Mouse (Mus musculus) cerebellum, postnatal 14 days (tissue): ENCODE results near the gene Mgrn1.
A peak's percentile ranks its signal among the peaks of the same experiment; 100 is the strongest.

Experiments
- DNase-seq, 2 experiments: peaks; one replicate each; pipeline ENCODE4 v3.0.0; 2021; ENCODE audit warnings: mixed read lengths in 2 of 2

Gene Mgrn1

DNA sequence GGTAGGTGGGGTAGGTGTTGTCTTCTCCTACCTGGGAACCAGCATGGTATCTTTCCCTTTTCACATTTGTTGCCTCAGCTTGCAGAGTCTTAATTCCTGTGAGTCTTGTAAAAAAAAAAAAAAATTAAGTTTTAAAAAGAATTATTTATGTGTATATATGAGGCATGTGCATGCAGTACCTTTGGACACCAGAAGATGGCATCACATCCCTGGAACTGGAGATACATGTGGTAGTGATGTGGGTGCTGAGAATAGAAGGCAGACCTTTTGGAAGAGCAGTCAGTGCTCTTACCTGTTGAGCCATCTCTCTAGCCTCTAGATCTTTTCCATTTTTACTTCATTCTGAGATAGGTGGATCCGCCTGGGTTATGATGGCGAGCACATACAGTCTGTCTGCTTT, 23.7 kb downstream of the Mgrn1 start:
- peak in 1 of 2 experiments; percentile 53 for DNase-seq

- no peak for DNase-seq
These were observed 24.7 kb downstream of the Mgrn1 start for GRCm38 (mm10) chr16:4910758-4911157.

DNA sequence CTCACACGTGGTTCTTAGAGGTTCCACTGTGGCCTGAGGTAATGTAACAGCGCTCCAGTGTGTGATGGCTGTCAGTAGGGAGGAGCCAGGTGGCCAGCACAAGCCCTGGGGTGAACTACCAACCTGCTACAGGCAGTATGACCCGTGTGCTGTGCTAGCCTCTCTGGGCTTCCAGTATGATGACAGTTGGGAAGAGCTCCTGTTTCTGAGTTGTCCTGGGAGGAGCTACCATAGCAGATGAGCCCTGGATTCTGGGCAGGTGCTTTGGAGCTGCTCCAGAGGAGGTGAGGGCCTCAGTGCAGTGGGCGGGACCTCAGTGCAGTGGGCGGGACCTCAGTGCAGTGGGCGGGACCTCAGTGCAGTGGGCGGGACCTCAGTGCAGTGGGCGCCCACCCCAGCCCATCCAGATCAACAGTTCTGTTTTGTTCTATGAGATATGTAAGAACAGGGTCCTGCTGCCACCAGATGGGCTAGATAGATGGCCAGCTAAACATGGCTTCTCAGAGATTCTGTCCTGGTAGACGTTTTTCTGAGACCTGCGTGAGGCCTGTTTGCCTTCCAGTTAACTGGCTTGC, 26.1 kb downstream of the Mgrn1 start:
- no peak for DNase-seq

- DNase-seq = no peak
These were observed 27.1 kb downstream of the Mgrn1 start for GRCm38 (mm10) chr16:4912907-4913782.

DNA sequence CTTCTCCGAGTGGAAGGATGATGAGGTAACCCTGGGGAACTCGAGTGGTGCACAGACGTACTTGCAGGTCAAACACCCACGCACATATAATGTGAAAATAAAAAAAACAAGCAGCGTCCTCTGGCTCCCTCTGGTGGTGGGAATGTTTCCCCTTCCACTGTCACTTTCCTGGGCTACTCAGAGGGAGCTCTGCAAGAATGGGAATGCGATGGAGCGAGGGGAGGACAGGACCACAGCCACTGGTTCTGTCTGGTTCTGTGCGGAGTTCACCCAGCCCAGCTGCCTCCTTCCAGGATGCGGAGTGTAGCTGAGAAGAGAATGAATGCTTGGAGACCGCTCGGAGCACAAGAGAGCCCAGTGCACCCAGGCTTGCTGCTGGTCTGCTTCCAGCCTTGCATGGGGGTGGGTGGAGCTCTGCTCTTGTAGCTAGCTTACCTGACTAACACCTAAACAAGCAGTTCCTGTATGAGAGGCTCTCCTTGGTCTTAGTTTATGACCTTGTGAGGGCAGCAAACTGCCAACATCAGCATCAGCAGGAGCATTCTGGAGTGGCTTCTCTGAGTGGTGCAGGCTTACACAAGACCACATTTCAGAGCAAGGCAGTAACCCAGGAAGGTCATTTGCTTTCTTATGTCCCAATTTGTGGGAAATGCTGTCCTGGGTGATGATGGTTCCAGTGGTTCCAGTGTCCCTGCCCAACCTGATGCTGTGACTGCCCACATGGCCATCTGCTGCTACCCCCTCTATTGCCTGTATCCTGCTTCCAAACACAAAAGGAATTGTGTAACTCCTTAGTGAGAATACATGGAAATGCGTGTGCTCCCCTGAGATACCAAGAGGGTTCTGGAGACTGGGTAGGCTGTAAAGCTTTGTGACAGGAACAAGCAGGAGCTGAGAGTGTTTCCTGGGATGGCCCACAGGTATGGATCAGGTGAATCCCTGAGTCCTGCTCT, 28.0 kb downstream of the Mgrn1 start:
- peak; percentile 89 to 94 for DNase-seq

GRCm38 (mm10) chr16:4915931-4916330, 29.9 kb downstream of the Mgrn1 start:
- DNase-seq = no peak

- DNase-seq = no peak
These were observed 30.6 kb downstream of the Mgrn1 start for GRCm38 (mm10) chr16:4916608-4917007.

GRCm38 (mm10) chr16:4920556-4920955, 34.5 kb downstream of the Mgrn1 start:
- no peak for DNase-seq

- DNase-seq = no peak
These were observed 36.4 kb downstream of the Mgrn1 start for GRCm38 (mm10) chr16:4922481-4922880.

DNA sequence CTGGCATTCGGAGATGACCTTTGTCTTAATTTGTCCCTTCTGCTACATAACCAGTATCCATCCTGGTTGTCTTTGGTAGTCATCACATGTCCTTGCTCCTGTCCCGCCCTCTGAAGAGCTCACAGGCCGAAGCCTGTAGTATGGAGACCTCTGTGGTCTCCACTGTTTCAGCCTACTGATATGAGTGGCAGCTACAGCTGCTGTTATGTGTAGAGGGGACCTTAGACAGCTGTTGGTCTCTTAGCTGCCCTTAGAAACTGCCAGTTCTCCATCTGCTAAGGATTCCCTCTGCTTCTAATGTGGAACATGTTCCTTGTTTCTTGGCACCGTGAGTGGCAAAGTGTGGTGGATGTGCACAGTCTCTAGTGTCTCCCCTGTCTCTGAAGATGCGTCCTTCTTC, 37.9 kb downstream of the Mgrn1 start:
- no peak for DNase-seq

GRCm38 (mm10) chr16:4927967-4928366, 41.9 kb downstream of the Mgrn1 start:
- DNase-seq = no peak

DNA sequence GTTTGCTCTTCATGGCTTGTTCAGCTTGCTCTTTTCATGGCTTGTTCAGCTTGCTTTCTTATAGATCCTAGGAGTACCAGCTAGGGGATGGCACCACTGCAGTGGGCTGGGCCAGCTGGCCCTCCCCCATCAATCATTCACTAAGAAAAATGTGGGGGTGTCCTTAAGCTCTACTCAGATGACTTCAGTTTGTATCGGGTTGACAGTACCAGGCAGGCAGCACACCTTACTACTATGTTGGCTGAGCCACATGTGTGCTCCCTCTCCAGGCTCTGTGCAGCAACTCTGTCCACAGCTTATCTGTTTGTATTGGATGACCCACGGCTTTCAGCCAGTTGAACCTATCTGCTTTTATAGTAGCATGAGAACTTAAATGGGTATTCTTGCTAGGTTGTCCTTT, 42.4 kb downstream of the Mgrn1 start:
- no peak for DNase-seq

DNA sequence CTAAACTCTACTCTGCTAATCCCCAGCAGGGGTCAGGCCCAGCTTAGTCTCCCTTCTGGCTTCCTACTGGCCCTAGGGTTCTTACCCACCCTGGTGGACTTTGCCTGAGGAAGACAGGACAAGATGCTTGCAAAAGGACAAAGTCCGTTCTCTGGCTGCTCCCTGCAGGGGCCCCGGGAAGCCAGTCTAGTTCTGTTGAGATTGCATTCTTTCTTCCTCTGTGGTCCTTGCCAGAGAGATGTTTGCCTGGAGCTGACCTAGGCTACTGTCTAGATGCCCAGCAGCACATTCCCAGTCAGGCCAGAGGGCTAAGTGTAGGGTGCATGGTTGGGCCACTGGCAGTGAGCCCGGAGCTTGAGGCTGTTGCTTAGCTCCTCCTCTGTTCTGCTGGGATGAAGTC, 46.4 kb downstream of the Mgrn1 start:
- DNase-seq = no peak

GRCm38 (mm10) chr16:4935430-4935829, 49.4 kb downstream of the Mgrn1 start:
- no peak for DNase-seq

DNA sequence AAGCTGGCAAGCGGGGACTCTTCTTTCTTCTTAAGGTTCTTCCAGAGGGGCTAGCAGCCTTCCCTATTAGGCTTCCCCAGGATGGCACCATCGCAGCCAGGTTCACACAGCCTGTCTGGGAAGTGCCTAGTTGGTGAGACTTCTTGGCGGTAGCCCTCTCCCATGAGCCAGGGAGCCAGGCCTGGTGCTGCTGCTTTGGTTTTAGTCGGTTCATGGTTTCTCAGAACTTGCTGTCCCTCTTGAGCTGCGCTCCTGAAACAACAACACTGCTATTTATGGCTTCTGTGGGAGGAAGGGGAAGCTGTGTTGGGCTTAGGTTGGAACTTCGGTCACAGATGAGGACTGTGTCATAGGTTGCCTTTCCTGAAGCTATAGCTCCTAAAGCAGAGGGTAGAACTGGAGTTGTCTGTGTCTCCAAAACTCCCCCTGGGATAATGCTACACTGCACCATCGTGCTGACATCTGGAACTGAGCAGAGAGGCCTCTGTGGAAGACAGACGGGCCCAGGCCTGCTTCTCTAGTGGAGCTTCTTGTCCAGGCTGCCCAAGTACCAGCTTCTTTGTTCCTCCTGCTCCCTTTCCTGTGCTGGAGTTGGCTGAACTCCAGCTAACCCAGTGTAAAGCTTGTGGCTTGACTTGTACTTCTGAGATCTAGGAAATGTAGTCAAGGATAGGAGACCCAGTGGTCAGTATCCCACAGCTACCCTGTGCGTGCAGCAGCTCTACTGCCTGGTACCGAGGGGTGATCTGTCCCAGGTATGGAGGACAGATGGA, 50.1 kb downstream of the Mgrn1 start:
- DNase-seq = no peak

GRCm38 (mm10) chr16:4937351-4938190, 51.5 kb downstream of the Mgrn1 start:
- no peak for DNase-seq

- no peak for DNase-seq
These were observed 52.4 kb downstream of the Mgrn1 start, which contains the start of gene Nudt16l1 for GRCm38 (mm10) chr16:4938461-4938860. TSS of gene Nudt16l1 (plus strand) at chr16:4938761.

- peak; percentile 97 for DNase-seq
These were observed 52.9 kb downstream of the Mgrn1 start for GRCm38 (mm10) chr16:4938989-4939388.

- no peak for DNase-seq
These were observed 53.4 kb downstream of the Mgrn1 start for GRCm38 (mm10) chr16:4939412-4939811.

DNA sequence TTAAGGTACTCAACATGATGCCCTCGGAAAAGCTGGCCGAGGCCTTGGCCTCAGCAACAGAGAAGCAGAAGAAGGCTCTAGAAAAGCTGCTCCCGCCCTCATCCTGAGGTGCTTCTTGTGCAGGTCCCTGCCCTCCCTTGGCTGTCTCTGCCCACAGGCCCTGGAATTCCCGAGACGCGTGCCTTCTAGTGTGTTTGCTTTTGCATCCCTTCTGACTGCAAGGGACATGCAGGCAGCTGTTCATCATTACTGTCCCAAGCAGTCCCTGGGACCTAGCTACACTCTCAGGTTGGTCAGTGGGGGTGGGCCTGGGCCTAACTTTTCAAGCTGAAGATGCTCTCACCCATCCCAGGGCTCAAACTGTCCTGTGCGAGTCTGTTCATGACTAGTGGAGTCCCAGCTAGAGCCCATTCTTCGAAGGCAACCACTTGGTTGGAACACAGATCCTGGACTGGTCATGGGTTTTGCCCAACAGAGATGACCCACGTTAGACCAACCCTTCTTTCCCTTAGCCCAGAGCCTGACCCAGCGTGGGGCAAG, 54.3 kb downstream of the Mgrn1 start:
- no peak for DNase-seq

GRCm38 (mm10) chr16:4941016-4941415, 55.0 kb downstream of the Mgrn1 start:
- DNase-seq = no peak
